Mouse (Mus musculus) adrenal gland, postnatal 0 days (tissue): ENCODE results near the gene Mcpt9. TPM values are rescaled to one million over a fixed set of nuclear protein-coding genes. Genes with fewer than 3 reads are reported as not detected.

Experiments used
- polyA plus RNA-seq: library from polyadenylated mRNA; unstranded; fragments of >200 nt; fragmentation: Nextera tagmentation; extraction: Ambion mirVana; gene quantifications from 2 replicates; pipeline ENCODE4 v1.2.1, GENCODE M21; 2015

The Mcpt9 gene
- not detected in 2 replicates for polyA plus RNA-seq

DNA sequence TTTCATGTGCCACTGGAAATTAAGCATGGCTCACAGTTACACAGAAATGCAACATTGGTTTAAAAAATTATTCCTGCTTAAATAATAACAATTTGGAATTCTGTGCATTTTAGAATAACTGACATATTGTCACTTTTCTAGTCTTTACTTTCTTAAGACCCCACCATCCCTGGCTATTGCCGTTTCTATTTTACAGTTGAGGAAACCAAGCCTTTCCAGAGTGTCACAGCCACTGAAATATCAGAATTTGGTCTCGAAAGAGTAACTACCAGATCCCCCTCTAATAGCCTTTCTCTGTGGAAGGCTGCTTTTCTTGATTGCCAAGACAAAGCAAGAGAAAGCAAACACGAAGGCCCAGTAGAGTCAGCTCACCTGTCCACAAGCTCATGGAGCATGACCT, at the start of gene Mcpt9:
Gene Mcpt9 (minus strand): TSS at position 101 of the 400 bp plus-strand sequence.

DNA sequence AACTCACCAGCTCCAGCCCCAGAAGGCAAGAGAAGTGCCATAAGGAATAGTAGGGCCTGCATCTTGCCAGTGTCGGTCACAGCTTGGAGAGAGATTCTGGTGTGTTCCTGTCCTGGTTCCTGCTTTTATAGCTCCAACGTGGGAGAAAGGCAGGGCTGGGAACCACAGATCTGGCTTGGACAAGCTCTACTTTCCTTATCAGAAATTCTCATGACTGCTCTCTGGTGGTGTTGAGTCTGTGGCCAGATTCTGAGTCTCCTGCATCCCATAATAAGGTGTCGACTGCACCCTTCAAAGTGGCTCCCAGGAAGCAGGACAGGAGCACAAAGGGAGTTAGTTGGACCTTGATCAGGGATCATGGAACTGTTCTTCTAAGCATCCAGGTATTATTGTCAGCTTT, 31.9 kb upstream of the Mcpt9 start, which contains the start of gene Mcpt4:
Gene Mcpt4 (minus strand): TSS at position 101 of the 400 bp plus-strand sequence.

DNA sequence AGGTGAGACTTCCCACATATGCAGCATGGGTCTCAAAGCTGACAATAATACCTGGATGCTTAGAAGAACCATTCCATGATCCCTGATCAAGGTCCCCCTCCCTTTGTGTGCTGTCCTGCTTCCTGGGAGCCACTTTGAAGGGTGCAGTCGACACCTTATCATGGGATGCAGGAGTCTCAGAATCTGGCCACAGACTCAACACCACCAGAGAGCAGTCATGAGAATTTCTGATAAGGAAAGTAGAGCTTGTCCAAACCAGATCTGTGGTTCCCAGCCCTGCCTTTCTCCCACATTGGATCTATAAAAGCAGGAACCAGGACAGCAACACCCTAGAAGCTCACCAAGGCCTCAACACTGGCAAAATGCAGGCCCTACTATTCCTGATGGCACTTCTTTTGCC, 11.5 kb upstream of the Mcpt9 start, which contains the start of gene Mcpt2:
Gene Mcpt2 (plus strand): TSS at position 250 of the 400 bp plus-strand sequence.

DNA sequence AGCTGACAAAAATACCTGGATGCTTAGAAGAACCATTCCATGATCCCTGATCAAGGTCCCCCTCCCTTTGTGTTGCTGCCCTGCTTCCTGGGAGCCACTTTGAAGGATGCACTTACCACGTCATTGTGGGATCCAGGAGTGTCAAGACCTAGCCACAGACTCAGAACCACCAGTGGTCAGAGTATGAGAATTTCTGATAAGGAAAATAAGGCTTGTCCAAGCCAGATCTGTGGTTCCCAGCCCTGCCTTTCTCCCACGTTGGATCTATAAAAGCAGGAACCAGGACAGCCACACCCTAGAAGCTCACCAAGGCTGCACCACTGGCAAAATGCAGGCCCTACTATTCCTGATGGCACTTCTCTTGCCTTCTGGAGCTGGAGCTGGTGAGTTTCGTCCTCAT, 12.6 kb downstream of the Mcpt9 start, which contains the start of gene Mcpt1:
Gene Mcpt1 (plus strand): TSS at position 301 of the 400 bp plus-strand sequence.

Other genes with a start within 250 kb of the Mcpt9 start
- 3.7 and 4.4 TPM in 2 replicates for gene Adcy4, start 246.4 kb downstream of the Mcpt9 start, polyA plus RNA-seq
- gene Ripk3, start 241.6 kb downstream of the Mcpt9 start, polyA plus RNA-seq = 9.4 and 11.5 TPM in 2 replicates
- gene Nfatc4, start 207.4 kb downstream of the Mcpt9 start, polyA plus RNA-seq = 12.6 and 13.1 TPM in 2 replicates
- gene Nynrin, start 176.5 kb downstream of the Mcpt9 start, polyA plus RNA-seq = 5.9 and 6.6 TPM in 2 replicates
- 0.28 and 0.29 TPM in 2 replicates for gene Cbln3, start 146.1 kb downstream of the Mcpt9 start, polyA plus RNA-seq
- gene Khnyn, start 145.5 kb downstream of the Mcpt9 start, polyA plus RNA-seq = 7.3 and 9.3 TPM in 2 replicates
- gene Sdr39u1, start 130.2 kb downstream of the Mcpt9 start, polyA plus RNA-seq = 55.6 and 63.8 TPM in 2 replicates
- 45.9 and 61.2 TPM in 2 replicates for gene Cma1, start 85.8 kb downstream of the Mcpt9 start, polyA plus RNA-seq
- gene Cma2, start 79.5 kb downstream of the Mcpt9 start, polyA plus RNA-seq = not detected in 2 replicates
- gene Mcpt1, start 12.5 kb downstream of the Mcpt9 start, polyA plus RNA-seq = not detected in 2 replicates
- gene Mcpt2, start 11.5 kb upstream of the Mcpt9 start, polyA plus RNA-seq = 0.12 TPM in 1 of 2 replicates, not detected in the other
- 3.6 and 6.1 TPM in 2 replicates for gene Mcpt4, start 31.8 kb upstream of the Mcpt9 start, polyA plus RNA-seq
- 0.30 and 0.81 TPM in 2 replicates for gene Mcpt8, start 54.8 kb upstream of the Mcpt9 start, polyA plus RNA-seq
- 2.7 and 3.5 TPM in 2 replicates for gene Ctsg, start 72.1 kb upstream of the Mcpt9 start, polyA plus RNA-seq
- not detected in 2 replicates for gene Gzme, start 90.1 kb upstream of the Mcpt9 start, polyA plus RNA-seq
- not detected in 2 replicates for gene Gzmd, start 102.1 kb upstream of the Mcpt9 start, polyA plus RNA-seq
- not detected in 2 replicates for gene Gzmg, start 129.1 kb upstream of the Mcpt9 start, polyA plus RNA-seq
- not detected in 2 replicates for gene Gzmn, start 144.1 kb upstream of the Mcpt9 start, polyA plus RNA-seq
- not detected in 2 replicates for gene Gzmf, start 180.9 kb upstream of the Mcpt9 start, polyA plus RNA-seq
- 0.25 TPM in 1 of 2 replicates, not detected in the other for gene Gzmc, start 204.2 kb upstream of the Mcpt9 start, polyA plus RNA-seq
- 0.14 and 0.33 TPM in 2 replicates for gene Gzmb, start 231.8 kb upstream of the Mcpt9 start, polyA plus RNA-seq